Mouse (Mus musculus): Measurements from ENCODE around the gene Slco2b1. TPM values are rescaled to one million over a fixed set of nuclear protein-coding genes. Genes with fewer than 3 reads are reported as not detected.

Slco2b1 gene
- polyA plus RNA-seq, 1 experiment from 2014 or later = 3.0 TPM

Other genes with a start within 250 kb of the Slco2b1 start
- 0.15 and 0.17 TPM in 2 replicates for gene Klhl35, start 245.3 kb downstream of the Slco2b1 start, polyA plus RNA-seq (2015; fragmentation: Nextera tagmentation; extraction: Ambion mirVana)
- 775 and 816 TPM in 2 replicates for gene Rps3, start 227.6 kb downstream of the Slco2b1 start, polyA plus RNA-seq (2015; fragmentation: Nextera tagmentation; extraction: Ambion mirVana)
- gene Arrb1, start 175.9 kb downstream of the Slco2b1 start, polyA plus RNA-seq (2015; fragmentation: Nextera tagmentation; extraction: Ambion mirVana) = 7.7 and 9.2 TPM in 2 replicates
- gene Tpbgl, start 84.2 kb downstream of the Slco2b1 start, polyA plus RNA-seq (2015; fragmentation: Nextera tagmentation; extraction: Ambion mirVana) = 1.0 and 1.1 TPM in 2 replicates
- gene Olfr520, start 18.9 kb upstream of the Slco2b1 start, polyA plus RNA-seq (2015; fragmentation: Nextera tagmentation; extraction: Ambion mirVana) = not detected in 2 replicates
- not detected in 2 replicates for gene Olfr521, start 52.2 kb upstream of the Slco2b1 start, polyA plus RNA-seq (2015; fragmentation: Nextera tagmentation; extraction: Ambion mirVana)
- gene Neu3, start 117.1 kb upstream of the Slco2b1 start, polyA plus RNA-seq (2015; fragmentation: Nextera tagmentation; extraction: Ambion mirVana) = 6.0 and 7.2 TPM in 2 replicates
- 0.11 and 0.12 TPM in 2 replicates for gene Xrra1, start 147.8 kb upstream of the Slco2b1 start, polyA plus RNA-seq (2015; fragmentation: Nextera tagmentation; extraction: Ambion mirVana)
- gene Spcs2, start 152.1 kb upstream of the Slco2b1 start, polyA plus RNA-seq (2015; fragmentation: Nextera tagmentation; extraction: Ambion mirVana) = 393 and 423 TPM in 2 replicates

Measured in intestine, embryonic 16.5 days (tissue).